Mouse (Mus musculus) thymus, postnatal 4 days (tissue): ENCODE measurements around the gene Plekha4.

ENCODE experiments used
- DNase-seq: peaks from one replicate; pipeline ENCODE4 v3.0.0; 2021

Gene Plekha4

GRCm38 (mm10) chr7:45540213-45540612 lies 14.1 kb downstream of the Plekha4 start:
- DNase-seq = no peak

- no peak for DNase-seq
Observed at GRCm38 (mm10) chr7:45544525-45544924, 18.4 kb downstream of the Plekha4 start.

- DNase-seq = no peak
Observed at GRCm38 (mm10) chr7:45549641-45550436, 23.7 kb downstream of the Plekha4 start.

- DNase-seq = no peak
Observed at GRCm38 (mm10) chr7:45550821-45551511, 24.8 kb downstream of the Plekha4 start.

GRCm38 (mm10) chr7:45551512-45551883 lies 25.4 kb downstream of the Plekha4 start:
- DNase-seq = no peak

GRCm38 (mm10) chr7:45553519-45553918 lies 27.4 kb downstream of the Plekha4 start:
- no peak for DNase-seq

- DNase-seq = no peak
Observed at GRCm38 (mm10) chr7:45553990-45554389, 27.9 kb downstream of the Plekha4 start.

- DNase-seq = no peak
Observed at GRCm38 (mm10) chr7:45554744-45555143, 28.6 kb downstream of the Plekha4 start, which contains the start of gene Hsd17b14. TSS of gene Hsd17b14 (plus strand) at chr7:45554893.

- DNase-seq = peak; percentile 93
Observed at GRCm38 (mm10) chr7:45555787-45556186, 29.7 kb downstream of the Plekha4 start.

- DNase-seq = no peak
Observed at GRCm38 (mm10) chr7:45558907-45559306, 32.8 kb downstream of the Plekha4 start.

- no peak for DNase-seq
Observed at GRCm38 (mm10) chr7:45560241-45560640, 34.1 kb downstream of the Plekha4 start.

GRCm38 (mm10) chr7:45560843-45561623 lies 34.9 kb downstream of the Plekha4 start:
- peak; percentile 89 for DNase-seq

- DNase-seq = no peak
Observed at GRCm38 (mm10) chr7:45561624-45562520, 35.7 kb downstream of the Plekha4 start.

- no peak for DNase-seq
Observed at GRCm38 (mm10) chr7:45564811-45565210, 38.7 kb downstream of the Plekha4 start.

- no peak for DNase-seq
Observed at GRCm38 (mm10) chr7:45565446-45565845, 39.3 kb downstream of the Plekha4 start.

GRCm38 (mm10) chr7:45567112-45567779 lies 41.1 kb downstream of the Plekha4 start:
- DNase-seq = no peak

GRCm38 (mm10) chr7:45567780-45568516 lies 41.8 kb downstream of the Plekha4 start:
- peak; percentile 92 for DNase-seq

- no peak for DNase-seq
Observed at GRCm38 (mm10) chr7:45568601-45569473, 42.7 kb downstream of the Plekha4 start.

- DNase-seq = peak; percentile 85
Observed at GRCm38 (mm10) chr7:45570103-45570741, 44.1 kb downstream of the Plekha4 start, which contains the start of gene Bcat2. TSS of gene Bcat2 (plus strand) at chr7:45570153.
